Mouse (Mus musculus): ENCODE results near the gene Cdhr3. TPM values are rescaled to one million over a fixed set of nuclear protein-coding genes. Genes with fewer than 3 reads are reported as not detected.

The Cdhr3 gene
- polyA plus RNA-seq, 1 experiment from 2014 or later = 0.32 TPM

GRCm38 (mm10) chr12:33125594-33126227 lies 33.0 kb upstream of the Cdhr3 start:
- no peak for ATAC-seq (ENCODE audit: low FRiP score)
- no peak overlapping the region for H3K9ac ChIP-seq (ENCODE audit: low read depth, low read length)
- no peaks in the 10 kb centered on the region for H3K27me3 ChIP-seq (ENCODE audit: control insufficient read depth, insufficient read depth, low read length)
- H3K4me3 ChIP-seq (ENCODE audit: low read depth, low read length) = no peak overlapping the region
- H3K27ac ChIP-seq (ENCODE audit: low read depth, low read length) = no peak overlapping the region
- no peak for DNase-seq (ENCODE audit: low spot score)
- H3K4me1 ChIP-seq (replicated peaks; ENCODE audit: control insufficient read depth, insufficient read depth, low read length) = no peaks in the 10 kb centered on the region; the same call in 1 of the 2 replicates
- 83% methylated on average over 9 of the region's 9 CpGs for WGBS
- no peaks in the 10 kb centered on the region for H3K36me3 ChIP-seq (ENCODE audit: control insufficient read depth, insufficient read depth, low read length)
- H3K4me2 ChIP-seq (replicated peaks; ENCODE audit: low read depth, low read length) = no peak overlapping the region
- H3K9me3 ChIP-seq (ENCODE audit: control insufficient read depth, low read length) = no peaks in the 10 kb centered on the region

DNA sequence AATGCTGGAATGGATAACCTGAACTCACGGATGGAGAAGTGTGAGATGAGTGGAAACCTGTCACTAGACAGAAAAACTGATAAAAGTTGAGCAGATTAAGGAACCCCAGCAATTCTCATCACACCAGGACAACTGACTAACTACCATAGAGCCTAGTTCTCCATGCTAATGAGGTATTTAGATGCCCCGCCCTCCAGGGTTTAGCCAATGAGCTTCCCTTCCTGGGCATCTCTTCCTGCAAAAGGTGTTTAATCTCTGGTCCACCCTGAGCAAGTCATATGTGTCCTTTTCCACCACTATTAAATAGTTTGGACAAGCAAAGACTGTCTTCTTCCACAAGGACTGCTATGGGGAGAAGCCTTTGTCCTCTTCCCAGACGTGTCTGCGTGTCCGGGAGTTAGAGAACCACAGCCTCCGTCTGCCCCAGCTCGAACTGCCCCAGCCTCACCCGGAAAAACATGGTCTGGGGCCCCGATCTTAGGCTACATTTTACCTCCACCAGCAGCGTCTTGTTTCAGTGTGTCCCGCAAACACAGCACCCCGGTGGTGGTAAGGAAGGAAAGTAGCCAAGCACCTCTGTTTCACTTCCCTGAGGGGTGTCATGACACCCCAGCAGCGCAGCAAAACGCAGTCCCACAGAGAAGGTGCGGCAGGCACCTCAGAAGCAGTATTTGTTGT lies 26.1 kb upstream of the Cdhr3 start:
- Histone ChIP-seq H3K4me2 (replicated peaks; ENCODE audit: low read depth, low read length) (no peak overlapping the region), H3K36me3 (ENCODE audit: control insufficient read depth, insufficient read depth, low read length) (no peaks in the 10 kb centered on the region), H3K4me3 (ENCODE audit: low read depth, low read length) (no peak overlapping the region), H3K27me3 (ENCODE audit: control insufficient read depth, insufficient read depth, low read length) (no peaks in the 10 kb centered on the region), H3K4me1 (replicated peaks; ENCODE audit: control insufficient read depth, insufficient read depth, low read length) (peaks cover 2% of the 10 kb centered on the region; the same call in 1 of the 2 replicates), H3K9ac (ENCODE audit: low read depth, low read length) (no peak overlapping the region), H3K9me3 (ENCODE audit: control insufficient read depth, low read length) (no peaks in the 10 kb centered on the region), H3K27ac (ENCODE audit: low read depth, low read length) (no peak overlapping the region)
- no peak for ATAC-seq (ENCODE audit: low FRiP score)
- DNase-seq (ENCODE audit: low spot score) = no peak
- WGBS = 40% methylated on average over 15 of the region's 15 CpGs

GRCm38 (mm10) chr12:33110894-33111471 lies 18.3 kb upstream of the Cdhr3 start:
- Histone ChIP-seq H3K36me3 (ENCODE audit: control insufficient read depth, insufficient read depth, low read length) (no peaks in the 10 kb centered on the region), H3K9me3 (ENCODE audit: control insufficient read depth, low read length) (no peaks in the 10 kb centered on the region), H3K4me3 (ENCODE audit: low read depth, low read length) (no peak overlapping the region), H3K27me3 (ENCODE audit: control insufficient read depth, insufficient read depth, low read length) (no peaks in the 10 kb centered on the region), H3K27ac (ENCODE audit: low read depth, low read length) (no peak overlapping the region), H3K9ac (ENCODE audit: low read depth, low read length) (no peak overlapping the region), H3K4me1 (replicated peaks; ENCODE audit: control insufficient read depth, insufficient read depth, low read length) (no peaks in the 10 kb centered on the region), H3K4me2 (replicated peaks; ENCODE audit: low read depth, low read length) (no peak overlapping the region)
- peak; percentile 34 for DNase-seq (ENCODE audit: low spot score)
- WGBS = 33% methylated on average over 14 of the region's 14 CpGs
- ATAC-seq (ENCODE audit: low FRiP score) = no peak

DNA sequence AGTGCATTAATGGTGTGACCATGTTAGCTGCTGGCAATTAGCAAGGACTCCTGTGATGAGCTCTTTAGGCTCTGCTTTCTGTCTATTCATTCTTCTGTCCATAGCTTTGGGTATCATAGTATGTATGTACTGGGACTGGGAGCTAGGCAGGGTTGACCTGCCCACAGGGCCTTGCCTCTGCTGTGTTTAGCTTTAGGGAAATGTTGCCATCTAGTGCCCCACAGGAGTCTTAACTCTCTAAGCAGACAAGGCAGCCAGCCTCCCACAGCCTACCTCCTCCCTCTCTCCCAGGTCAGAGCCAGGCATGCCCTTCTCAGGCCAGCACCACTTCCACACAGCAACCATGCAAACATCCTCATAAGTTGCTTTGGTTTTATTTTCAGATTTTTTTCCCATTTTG lies 16.9 kb upstream of the Cdhr3 start:
- no peaks in the 10 kb centered on the region for H3K4me1 ChIP-seq (replicated peaks; ENCODE audit: control insufficient read depth, insufficient read depth, low read length)
- no peak overlapping the region for H3K27ac ChIP-seq (ENCODE audit: low read depth, low read length)
- H3K27me3 ChIP-seq (ENCODE audit: control insufficient read depth, insufficient read depth, low read length) = no peaks in the 10 kb centered on the region
- no peaks in the 10 kb centered on the region for H3K36me3 ChIP-seq (ENCODE audit: control insufficient read depth, insufficient read depth, low read length)
- no peak overlapping the region for H3K4me2 ChIP-seq (replicated peaks; ENCODE audit: low read depth, low read length)
- DNase-seq (ENCODE audit: low spot score) = no peak
- no peak overlapping the region for H3K4me3 ChIP-seq (ENCODE audit: low read depth, low read length)
- no peaks in the 10 kb centered on the region for H3K9me3 ChIP-seq (ENCODE audit: control insufficient read depth, low read length)
- peak; percentile 70 for ATAC-seq (ENCODE audit: low FRiP score)
- no peak overlapping the region for H3K9ac ChIP-seq (ENCODE audit: low read depth, low read length)

DNA sequence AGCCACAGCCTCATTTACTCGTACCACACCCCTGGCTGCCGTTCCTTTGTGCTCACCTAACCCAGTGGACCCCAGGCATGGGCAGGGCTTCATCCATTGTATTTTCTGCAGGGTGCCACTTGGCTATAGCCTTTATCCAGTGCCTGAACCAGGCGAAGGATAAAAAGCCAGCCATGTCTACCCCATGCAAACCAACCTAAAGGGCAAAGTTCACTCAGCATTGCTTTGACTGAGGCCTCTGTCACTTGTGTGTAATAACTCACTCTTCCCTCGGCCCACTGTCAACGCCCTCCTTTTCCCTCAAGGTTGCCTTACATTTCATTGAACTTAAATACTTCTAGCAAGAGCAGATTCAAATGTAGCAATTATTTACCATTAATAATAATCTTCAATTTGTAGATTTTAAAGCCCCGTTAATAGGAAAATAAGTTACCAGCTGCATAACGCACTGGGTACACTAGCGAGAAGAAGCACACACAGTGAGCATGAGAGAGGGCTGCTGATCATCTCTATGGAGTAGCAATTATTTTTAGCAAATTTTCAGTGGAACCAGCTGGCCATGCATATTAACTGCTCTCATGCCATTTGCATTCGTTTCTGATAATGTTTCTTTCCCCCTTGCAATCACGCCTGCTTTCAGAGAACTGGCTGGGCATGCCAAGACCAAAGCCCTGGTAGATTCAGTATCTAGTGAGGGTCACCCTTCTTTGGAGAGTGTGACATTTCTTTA lies 13.9 kb upstream of the Cdhr3 start:
- Histone ChIP-seq H3K27ac (ENCODE audit: low read depth, low read length) (no peak overlapping the region), H3K9ac (ENCODE audit: low read depth, low read length) (no peak overlapping the region), H3K27me3 (ENCODE audit: control insufficient read depth, insufficient read depth, low read length) (no peaks in the 10 kb centered on the region), H3K4me2 (replicated peaks; ENCODE audit: low read depth, low read length) (no peak overlapping the region), H3K9me3 (ENCODE audit: control insufficient read depth, low read length) (no peaks in the 10 kb centered on the region), H3K4me3 (ENCODE audit: low read depth, low read length) (no peak overlapping the region), H3K36me3 (ENCODE audit: control insufficient read depth, insufficient read depth, low read length) (no peaks in the 10 kb centered on the region), H3K4me1 (replicated peaks; ENCODE audit: control insufficient read depth, insufficient read depth, low read length) (no peaks in the 10 kb centered on the region)
- ATAC-seq (ENCODE audit: low FRiP score) (no peak), DNase-seq (ENCODE audit: low spot score) (no peak)
- WGBS = 75% methylated on average over 10 of the region's 10 CpGs

DNA sequence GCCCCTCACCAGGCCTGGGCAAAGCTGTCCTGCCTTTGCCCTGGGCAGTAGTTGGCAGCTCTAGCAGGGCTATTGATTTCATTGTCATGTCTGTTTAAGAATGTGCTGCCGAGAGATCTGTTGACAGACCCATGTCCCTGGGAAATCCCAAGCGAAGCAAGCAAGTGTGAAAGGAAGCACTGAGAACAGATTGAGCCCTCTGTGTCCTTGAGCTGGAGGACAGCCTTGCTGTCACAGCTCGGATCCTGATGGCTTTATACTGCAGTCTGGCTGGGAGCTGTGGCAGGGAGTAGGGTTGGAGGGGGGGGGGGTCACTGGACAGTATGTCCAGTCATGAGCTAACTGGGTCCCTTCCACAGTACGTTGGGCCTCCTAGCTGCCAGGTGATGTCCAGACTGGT lies 13.0 kb upstream of the Cdhr3 start:
- Histone ChIP-seq H3K36me3 (ENCODE audit: control insufficient read depth, insufficient read depth, low read length) (no peaks in the 10 kb centered on the region), H3K9me3 (ENCODE audit: control insufficient read depth, low read length) (no peaks in the 10 kb centered on the region), H3K4me3 (ENCODE audit: low read depth, low read length) (no peak overlapping the region), H3K4me2 (replicated peaks; ENCODE audit: low read depth, low read length) (no peak overlapping the region), H3K4me1 (replicated peaks; ENCODE audit: control insufficient read depth, insufficient read depth, low read length) (no peaks in the 10 kb centered on the region), H3K27me3 (ENCODE audit: control insufficient read depth, insufficient read depth, low read length) (no peaks in the 10 kb centered on the region), H3K9ac (ENCODE audit: low read depth, low read length) (no peak overlapping the region), H3K27ac (ENCODE audit: low read depth, low read length) (no peak overlapping the region)
- DNase-seq (ENCODE audit: low spot score) (no peak), ATAC-seq (ENCODE audit: low FRiP score) (no peak)
- 69% methylated on average over 4 of the region's 4 CpGs for WGBS

GRCm38 (mm10) chr12:33102342-33103115 lies 9.9 kb upstream of the Cdhr3 start:
- no peak overlapping the region for H3K4me2 ChIP-seq (replicated peaks; ENCODE audit: low read depth, low read length)
- no peak overlapping the region for H3K9ac ChIP-seq (ENCODE audit: low read depth, low read length)
- peak; percentile 67; the same call in 1 of the 2 replicates for ATAC-seq (ENCODE audit: low FRiP score)
- no peaks in the 10 kb centered on the region for H3K36me3 ChIP-seq (ENCODE audit: control insufficient read depth, insufficient read depth, low read length)
- H3K27me3 ChIP-seq (ENCODE audit: control insufficient read depth, insufficient read depth, low read length) = no peaks in the 10 kb centered on the region
- 38% methylated on average over 15 of the region's 15 CpGs for WGBS
- no peaks in the 10 kb centered on the region for H3K4me1 ChIP-seq (replicated peaks; ENCODE audit: control insufficient read depth, insufficient read depth, low read length)
- no peak overlapping the region for H3K4me3 ChIP-seq (ENCODE audit: low read depth, low read length)
- H3K27ac ChIP-seq (ENCODE audit: low read depth, low read length) = peak overlapping the region; percentile 54
- peak; percentile 60 for DNase-seq (ENCODE audit: low spot score)
- no peaks in the 10 kb centered on the region for H3K9me3 ChIP-seq (ENCODE audit: control insufficient read depth, low read length)

DNA sequence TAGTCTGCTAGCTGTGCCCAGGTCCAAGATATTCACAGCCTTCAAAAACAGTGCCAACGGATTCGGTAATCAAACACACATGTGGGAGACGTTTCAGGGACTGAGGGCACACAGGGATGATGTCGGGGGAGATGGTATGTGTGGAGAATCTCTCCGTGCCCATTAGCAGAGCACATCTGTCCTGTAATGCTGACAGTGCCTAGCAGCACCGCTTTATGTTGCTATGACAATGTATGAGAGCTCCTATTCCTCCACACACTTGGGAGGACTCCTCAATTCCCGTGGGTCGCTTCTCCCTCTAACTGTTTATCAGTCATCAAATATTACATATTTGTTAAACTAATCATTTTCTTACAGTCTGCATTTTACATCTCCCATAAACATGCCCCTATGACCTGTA lies 9.0 kb upstream of the Cdhr3 start:
- no peaks in the 10 kb centered on the region for H3K4me1 ChIP-seq (replicated peaks; ENCODE audit: control insufficient read depth, insufficient read depth, low read length)
- no peak for DNase-seq (ENCODE audit: low spot score)
- H3K27ac ChIP-seq (ENCODE audit: low read depth, low read length) = no peak overlapping the region
- no peak for ATAC-seq (ENCODE audit: low FRiP score)
- no peak overlapping the region for H3K4me2 ChIP-seq (replicated peaks; ENCODE audit: low read depth, low read length)
- no peaks in the 10 kb centered on the region for H3K9me3 ChIP-seq (ENCODE audit: control insufficient read depth, low read length)
- no peaks in the 10 kb centered on the region for H3K27me3 ChIP-seq (ENCODE audit: control insufficient read depth, insufficient read depth, low read length)
- H3K36me3 ChIP-seq (ENCODE audit: control insufficient read depth, insufficient read depth, low read length) = no peaks in the 10 kb centered on the region
- 82% methylated on average over 8 of the region's 8 CpGs for whole genome bisulfite sequencing
- H3K4me3 ChIP-seq (ENCODE audit: low read depth, low read length) = no peak overlapping the region
- no peak overlapping the region for H3K9ac ChIP-seq (ENCODE audit: low read depth, low read length)

Measured in hindbrain, embryonic 11.5 days (tissue).